Mouse (Mus musculus) stomach, embryonic 15.5 days (tissue): ENCODE data around the gene Pomt2. TPM values are rescaled to one million over a fixed set of nuclear protein-coding genes. Genes with fewer than 3 reads are reported as not detected.
"Not testable (repeated sequence)": the region's sequence is repeated elsewhere in the genome, so short reads cannot be mapped to it uniquely, and the experiment has no call there.

Experiments
- ATAC-seq: fragments of 200-750 bp; cut with Nextera tagmentation; 2 replicates; pipeline ENCODE4 v1.8.0; 2017; ENCODE audit warnings: low read depth, moderate number of reproducible peaks, moderate TSS enrichment; ENCODE audit not compliant: insufficient read depth, low FRiP score
- H3K27ac ChIP-seq: fragments of 300-500 bp; sonication (generic); 2 replicates; pipeline ENCODE4 v1.5.1; 2015; ENCODE audit warnings: mild to moderate bottlenecking, inconsistent platforms
- H3K27me3 ChIP-seq: fragments of 300-500 bp; sonication (generic); replicated peaks from 2 replicates; pipeline ENCODE4 v1.6.1; 2015; ENCODE audit warnings: inconsistent platforms
- H3K36me3 ChIP-seq: fragments of 300-500 bp; sonication (generic); 2 replicates; pipeline ENCODE4 v1.6.1; 2015; ENCODE audit warnings: inconsistent platforms
- H3K4me1 ChIP-seq: fragments of 300-500 bp; sonication (generic); 2 replicates; pipeline ENCODE4 v1.6.1; 2015; ENCODE audit warnings: inconsistent platforms
- H3K4me2 ChIP-seq: fragments of 300-500 bp; sonication (generic); 2 replicates; pipeline ENCODE4 v1.6.1; 2015; ENCODE audit warnings: mild to moderate bottlenecking, inconsistent platforms
- H3K4me3 ChIP-seq: fragments of 300-500 bp; sonication (generic); replicated peaks from 2 replicates; pipeline ENCODE4 v1.5.1; 2015; ENCODE audit warnings: inconsistent platforms
- H3K9ac ChIP-seq: fragments of 300-500 bp; sonication (generic); 2 replicates; pipeline ENCODE4 v1.6.1; 2015; ENCODE audit warnings: inconsistent platforms
- H3K9me3 ChIP-seq: fragments of 300-500 bp; sonication (generic); 2 replicates; pipeline ENCODE4 v1.6.1; 2016; ENCODE audit warnings: inconsistent platforms
- WGBS: fragments of 180-500 bp; shearing (Covaris S2); methylation state at CpG from one replicate; pipeline ENCODE4 v1.1.7; 2015; 5-methylcytosine and 5-hydroxymethylcytosine counted together
- polyA plus RNA-seq: library from polyadenylated mRNA; unstranded; fragments of >200 nt; fragmentation: Nextera tagmentation; extraction: Ambion mirVana; gene quantifications from 2 replicates; pipeline ENCODE4 v1.2.1, GENCODE M21; 2015

Gene Pomt2
- polyA plus RNA-seq = 12.3 and 16.7 TPM in 2 replicates

DNA sequence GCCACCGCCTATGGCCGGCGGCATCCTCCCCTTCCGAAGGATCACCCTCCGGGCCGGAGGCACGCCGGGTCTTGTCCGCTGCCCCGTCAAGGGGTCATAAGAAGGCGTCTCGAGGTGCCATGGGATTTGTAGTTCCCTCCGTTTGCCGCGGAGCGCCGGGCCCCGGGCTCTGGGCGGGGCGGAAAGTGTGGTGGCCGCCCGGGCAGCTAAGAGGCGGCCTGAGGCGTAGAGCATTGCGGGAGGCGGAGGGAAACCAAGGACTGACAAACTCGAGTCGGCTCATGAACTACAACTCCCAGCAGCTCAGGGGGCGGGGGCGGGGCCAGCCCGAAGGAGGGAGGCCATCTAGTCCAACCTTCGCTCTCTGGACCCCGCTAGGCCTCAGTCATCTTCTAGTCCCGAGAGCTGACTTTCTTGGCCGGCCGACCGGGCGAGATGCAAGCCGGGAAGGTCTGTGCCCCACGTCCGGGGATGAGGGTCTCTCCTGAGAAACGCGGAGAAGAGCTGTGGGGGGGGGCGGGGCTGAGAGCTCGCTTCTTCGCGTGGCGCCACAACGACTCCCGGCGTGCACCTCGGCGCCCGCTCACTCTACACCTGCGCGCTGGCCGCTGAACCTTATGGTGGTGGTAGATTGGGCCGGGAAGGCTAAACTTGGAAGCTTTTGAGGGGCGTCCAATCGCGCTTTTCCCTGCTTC, at the start of gene Pomt2:
Pomt2 (minus strand) TSS at position 574 of the 695 bp plus-strand sequence.
- ATAC-seq = peak; percentile 98

DNA sequence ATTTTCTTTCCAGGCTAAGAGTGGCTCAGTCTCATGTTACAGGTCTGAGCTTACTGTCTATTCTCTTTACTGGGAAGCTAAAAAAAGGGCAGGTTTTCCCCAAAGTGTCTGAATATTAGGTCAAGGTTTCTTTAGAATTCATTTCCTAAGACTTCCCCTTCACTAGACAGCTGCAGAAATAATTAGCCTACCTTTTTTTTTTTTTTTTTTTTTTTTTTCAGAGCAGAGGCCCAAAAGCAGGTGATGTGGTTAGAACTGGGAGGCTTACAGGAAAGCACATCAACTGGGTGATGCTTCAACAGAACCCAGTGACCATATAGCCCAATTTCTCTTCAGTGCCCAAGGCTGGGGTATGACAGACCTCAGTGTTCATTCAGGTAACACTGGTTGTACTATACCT, 48.5 kb upstream of the Pomt2 start:
- Histone ChIP-seq H3K9me3 (no peaks in the 10 kb centered on the region), H3K9ac (no peak overlapping the region), H3K27ac (no peak overlapping the region), H3K27me3 (no peaks in the 10 kb centered on the region), H3K4me3 (no peak overlapping the region), H3K4me2 (no peak overlapping the region), H3K4me1 (no peaks in the 10 kb centered on the region), H3K36me3 (no peaks in the 10 kb centered on the region)
- ATAC-seq = no peak

More for the DNA sequence above, at the start of gene Pomt2:
- H3K36me3 ChIP-seq = peaks cover 5% of the 10 kb centered on the region; the same call in 1 of the 2 replicates
- H3K4me3 ChIP-seq = peak within 1 kb of the TSS; percentile 100
- H3K9ac ChIP-seq = peak within 1 kb of the TSS; percentile 84
- no peaks in the 10 kb centered on the region for H3K9me3 ChIP-seq
- peak within 1 kb of the TSS; percentile 98 for H3K27ac ChIP-seq
- peaks cover 6% of the 10 kb centered on the region for H3K4me1 ChIP-seq
- no peaks in the 10 kb centered on the region for H3K27me3 ChIP-seq
- H3K4me2 ChIP-seq = peak within 1 kb of the TSS; percentile 78
- under 1% methylated on average over 60 of the region's 61 CpGs for WGBS

GRCm38 (mm10) chr12:87195069-87195468, 47.3 kb upstream of the Pomt2 start:
- no peak overlapping the region for H3K27ac ChIP-seq
- no peaks in the 10 kb centered on the region for H3K36me3 ChIP-seq
- no peak for ATAC-seq
- no peaks in the 10 kb centered on the region for H3K4me1 ChIP-seq
- H3K4me2 ChIP-seq = no peak overlapping the region
- H3K9me3 ChIP-seq = no peaks in the 10 kb centered on the region
- H3K27me3 ChIP-seq = no peaks in the 10 kb centered on the region
- WGBS = 40% methylated on average over 1 of the region's 1 CpGs
- no peak overlapping the region for H3K9ac ChIP-seq
- no peak overlapping the region for H3K4me3 ChIP-seq

DNA sequence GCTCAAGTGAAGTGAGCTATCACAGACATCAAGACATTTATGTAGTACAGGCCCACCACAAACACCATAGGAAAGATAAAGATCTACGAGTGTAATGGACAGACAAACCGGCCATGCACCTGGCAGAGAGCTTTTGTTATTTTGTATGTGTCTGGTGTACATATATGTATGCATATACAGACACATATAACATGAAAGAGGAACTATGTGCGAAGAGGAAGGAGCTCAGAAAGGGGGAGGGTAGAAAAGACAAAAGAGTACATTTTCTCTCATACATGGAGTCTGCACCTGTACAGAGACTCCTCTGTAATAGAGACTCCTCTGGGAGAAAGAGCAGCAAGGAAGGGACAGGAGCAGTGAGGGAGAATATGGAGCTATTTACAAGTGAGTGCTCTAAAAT, 45.2 kb upstream of the Pomt2 start:
- H3K27me3 ChIP-seq = no peaks in the 10 kb centered on the region
- no peaks in the 10 kb centered on the region for H3K9me3 ChIP-seq
- no peak overlapping the region for H3K9ac ChIP-seq
- H3K27ac ChIP-seq = no peak overlapping the region
- H3K4me3 ChIP-seq = no peak overlapping the region
- no peak for ATAC-seq
- H3K4me1 ChIP-seq = no peaks in the 10 kb centered on the region
- no peaks in the 10 kb centered on the region for H3K36me3 ChIP-seq
- WGBS = 80% methylated on average over 3 of the region's 3 CpGs
- H3K4me2 ChIP-seq = no peak overlapping the region

DNA sequence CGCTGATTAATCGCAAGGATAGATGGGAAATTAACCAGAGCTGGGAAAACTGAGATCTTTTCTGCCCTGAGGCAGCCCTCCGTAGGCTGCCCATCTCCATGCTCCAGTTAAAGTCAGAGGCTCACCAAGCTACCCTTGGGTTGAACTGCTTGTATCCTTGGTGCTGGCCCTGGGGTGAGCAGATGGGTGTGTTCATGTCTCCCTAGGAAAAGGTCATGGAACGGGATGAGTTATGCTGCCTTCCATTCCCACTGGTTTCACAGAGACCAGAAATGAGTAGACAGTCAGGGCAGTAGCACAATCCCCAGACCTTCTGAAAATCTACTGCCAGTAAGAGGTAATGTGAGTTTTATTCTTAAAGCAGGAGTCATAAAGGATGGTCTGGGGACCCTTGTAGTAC, 29.9 kb upstream of the Pomt2 start:
- Histone ChIP-seq H3K4me3 (no peak overlapping the region), H3K27me3 (no peaks in the 10 kb centered on the region), H3K4me1 (no peaks in the 10 kb centered on the region), H3K9ac (no peak overlapping the region), H3K4me2 (no peak overlapping the region), H3K36me3 (0 out of 2 replicates have a peak, but pooled peaks cover under 1% of the 10 kb centered on the region), H3K27ac (no peak overlapping the region), H3K9me3 (no peaks in the 10 kb centered on the region)
- no peak for ATAC-seq
- 95% methylated on average over 4 of the region's 4 CpGs for WGBS

DNA sequence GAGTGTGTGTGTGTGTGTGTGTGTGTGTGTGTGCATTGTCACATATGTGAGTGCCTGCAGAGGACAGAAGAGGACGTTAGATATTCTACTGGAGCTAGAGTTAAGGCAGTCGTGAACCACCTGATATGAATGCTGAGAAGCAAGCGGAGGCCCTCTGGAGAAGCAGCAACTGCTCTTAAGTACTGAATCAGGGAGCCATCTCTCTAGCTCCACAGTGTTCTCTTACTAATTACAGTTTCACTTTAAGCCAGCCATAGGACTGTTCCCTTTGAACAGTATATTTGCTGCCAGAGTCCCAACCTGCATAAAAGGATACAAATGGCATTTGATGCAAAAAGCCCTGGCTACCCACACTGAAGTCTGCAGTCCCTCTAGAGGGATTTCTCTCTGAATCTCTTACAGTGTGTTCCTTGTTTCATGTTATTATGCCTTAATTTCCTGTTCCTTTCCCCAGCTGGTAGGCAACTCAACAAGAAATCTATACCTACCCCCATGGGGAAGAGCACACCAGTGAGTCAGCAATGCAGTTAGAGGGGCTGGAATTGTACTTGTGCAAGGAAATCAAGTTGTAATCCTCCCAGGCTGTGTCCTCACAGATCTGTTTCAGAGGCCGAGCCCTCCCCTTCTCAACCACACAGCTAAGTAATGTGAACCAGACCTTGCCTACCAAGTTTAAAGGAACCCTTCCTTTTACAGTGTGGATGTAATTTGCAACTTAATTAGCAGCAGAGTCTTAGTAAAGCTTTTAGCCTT, 27.6 kb upstream of the Pomt2 start:
- H3K4me2 ChIP-seq = no peak overlapping the region
- WGBS = 74% methylated on average over 4 of the region's 4 CpGs
- H3K36me3 ChIP-seq = 0 out of 2 replicates have a peak, but pooled peaks cover 3% of the 10 kb centered on the region
- H3K27me3 ChIP-seq = no peaks in the 10 kb centered on the region
- no peak overlapping the region for H3K9ac ChIP-seq
- ATAC-seq = no peak
- no peak overlapping the region for H3K4me3 ChIP-seq
- H3K9me3 ChIP-seq = no peaks in the 10 kb centered on the region
- H3K27ac ChIP-seq = no peak overlapping the region
- H3K4me1 ChIP-seq = no peaks in the 10 kb centered on the region

DNA sequence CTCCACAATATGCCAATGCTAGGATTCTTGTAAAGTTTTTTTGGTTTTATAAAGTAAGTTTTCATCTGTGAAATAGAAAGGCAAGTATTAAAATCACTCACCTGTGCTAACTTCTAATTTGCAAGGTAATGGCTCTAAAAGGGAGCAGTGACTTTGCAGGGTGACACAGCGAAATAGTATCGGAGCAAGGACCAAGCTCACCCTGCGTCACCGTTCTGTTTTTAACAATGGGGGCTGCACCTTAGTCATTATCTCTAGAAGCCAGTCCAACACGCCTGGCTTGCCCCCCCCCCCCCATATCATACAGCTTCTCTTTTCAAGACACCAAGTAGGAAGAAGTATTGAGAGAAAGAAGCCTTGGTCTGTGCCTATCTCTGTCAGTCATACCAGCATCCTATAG, 13.0 kb upstream of the Pomt2 start:
- Histone ChIP-seq H3K4me2 (no peak overlapping the region), H3K9me3 (no peaks in the 10 kb centered on the region), H3K27ac (no peak overlapping the region), H3K9ac (no peak overlapping the region), H3K4me3 (no peak overlapping the region), H3K4me1 (no peaks in the 10 kb centered on the region), H3K36me3 (no peaks in the 10 kb centered on the region), H3K27me3 (no peaks in the 10 kb centered on the region)
- no peak for ATAC-seq
- 90% methylated on average over 5 of the region's 5 CpGs for WGBS

DNA sequence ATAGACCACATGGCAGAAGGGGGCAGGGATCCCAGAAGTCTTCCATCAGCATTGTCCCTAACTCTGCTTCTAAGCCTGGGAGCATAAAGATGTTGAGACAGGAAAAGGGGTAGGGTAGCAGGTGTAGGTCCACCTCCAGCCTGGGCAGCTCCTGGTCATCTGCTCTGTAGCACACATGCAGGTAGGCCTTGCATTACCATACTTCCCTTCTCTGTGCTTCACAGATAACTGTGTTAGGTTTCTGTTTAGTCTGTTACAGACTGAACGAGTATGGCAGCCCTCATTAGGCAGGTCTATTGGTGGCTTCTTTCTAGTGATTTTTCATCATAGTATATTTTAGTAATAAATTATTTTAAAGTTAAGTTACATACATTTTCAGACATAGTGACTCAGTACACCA, 12.5 kb upstream of the Pomt2 start:
- no peak for ATAC-seq
- peaks cover 4% of the 10 kb centered on the region; the same call in 1 of the 2 replicates for H3K36me3 ChIP-seq
- no peaks in the 10 kb centered on the region for H3K27me3 ChIP-seq
- no peak overlapping the region for H3K27ac ChIP-seq
- WGBS = 73% methylated on average over 1 of the region's 1 CpGs
- H3K9ac ChIP-seq = no peak overlapping the region
- no peaks in the 10 kb centered on the region for H3K4me1 ChIP-seq
- no peak overlapping the region for H3K4me2 ChIP-seq
- no peaks in the 10 kb centered on the region for H3K9me3 ChIP-seq
- no peak overlapping the region for H3K4me3 ChIP-seq

DNA sequence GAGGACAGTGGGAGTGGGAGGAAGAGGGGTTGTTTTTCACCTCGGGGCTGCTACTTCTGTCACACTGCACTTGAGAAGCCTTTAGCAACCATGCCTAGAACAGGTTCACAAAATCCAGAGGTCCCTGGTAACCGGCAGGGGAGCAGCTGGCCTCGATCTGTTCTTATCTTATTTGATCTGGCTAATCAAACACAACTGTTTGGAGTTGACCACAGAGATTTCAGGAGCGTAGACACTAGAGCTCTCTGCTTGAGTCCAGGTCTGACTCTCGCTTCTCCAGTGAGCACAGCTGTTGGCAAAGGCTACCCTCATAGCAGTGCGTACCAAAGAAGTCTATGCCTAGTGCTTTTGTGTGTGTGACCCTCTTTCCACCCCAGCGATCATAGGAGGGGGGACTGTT, 10.3 kb upstream of the Pomt2 start:
- H3K9me3 ChIP-seq = no peaks in the 10 kb centered on the region
- H3K27ac ChIP-seq = no peak overlapping the region
- WGBS = 55% methylated on average over 7 of the region's 7 CpGs
- peak; percentile 41; the same call in 1 of the 2 replicates for ATAC-seq
- H3K36me3 ChIP-seq = peaks cover 7% of the 10 kb centered on the region; the same call in 1 of the 2 replicates
- H3K4me3 ChIP-seq = no peak overlapping the region
- H3K4me2 ChIP-seq = no peak overlapping the region
- H3K9ac ChIP-seq = no peak overlapping the region
- H3K27me3 ChIP-seq = no peaks in the 10 kb centered on the region
- H3K4me1 ChIP-seq = no peaks in the 10 kb centered on the region

GRCm38 (mm10) chr12:87157361-87157760, 9.6 kb upstream of the Pomt2 start:
- Histone ChIP-seq H3K4me2 (no peak overlapping the region), H3K27ac (no peak overlapping the region), H3K9ac (no peak overlapping the region), H3K36me3 (peaks cover 7% of the 10 kb centered on the region; the same call in 1 of the 2 replicates), H3K9me3 (no peaks in the 10 kb centered on the region), H3K4me1 (no peaks in the 10 kb centered on the region), H3K4me3 (no peak overlapping the region), H3K27me3 (no peaks in the 10 kb centered on the region)
- WGBS = 42% methylated on average over 4 of the region's 4 CpGs
- ATAC-seq = peak; percentile 76; the same call in 1 of the 2 replicates

- H3K4me1 ChIP-seq, H3K4me2 ChIP-seq, H3K9ac ChIP-seq, H3K9me3 ChIP-seq, H3K27ac ChIP-seq, ATAC-seq, H3K27me3 ChIP-seq, H3K4me3 ChIP-seq: not testable (repeated sequence)
- peaks cover 12% of the 10 kb centered on the region for H3K36me3 ChIP-seq
- 87% methylated on average over 4 of the region's 4 CpGs for WGBS
Measured at GRCm38 (mm10) chr12:87154448-87154847, 6.7 kb upstream of the Pomt2 start.

DNA sequence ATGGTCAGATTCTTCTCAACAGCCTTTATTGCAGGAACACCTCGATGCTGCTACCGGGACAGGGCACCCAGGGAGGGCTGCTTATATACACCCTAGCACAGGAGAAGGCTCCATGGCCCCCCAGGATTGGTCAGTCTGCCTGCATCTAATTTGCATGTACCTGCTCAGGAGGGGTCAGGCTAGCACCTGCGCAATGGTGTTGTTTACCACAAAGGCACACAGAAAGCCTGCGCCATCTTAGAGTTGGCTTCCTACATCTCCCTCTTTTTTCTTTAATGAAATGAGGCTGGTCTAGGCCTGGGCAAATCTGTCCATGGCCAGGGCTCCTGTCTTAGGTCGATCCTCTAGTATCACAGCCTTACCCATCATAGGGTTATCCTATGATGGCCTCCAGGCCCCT, 1.7 kb upstream of the Pomt2 start:
- 95% methylated on average over 5 of the region's 5 CpGs for WGBS
- Histone ChIP-seq H3K9ac (no peak overlapping the region), H3K4me3 (no peak overlapping the region), H3K4me2 (no peak overlapping the region), H3K27me3 (no peaks in the 10 kb centered on the region), H3K27ac (no peak overlapping the region), H3K36me3 (peaks cover 5% of the 10 kb centered on the region; the same call in 1 of the 2 replicates), H3K9me3 (no peaks in the 10 kb centered on the region), H3K4me1 (peaks cover 6% of the 10 kb centered on the region)
- no peak for ATAC-seq
